Mouse (Mus musculus) right cerebral cortex, postnatal 4 days (tissue): ENCODE data around the gene Mak.
A peak's percentile ranks its signal among the peaks of the same experiment; 100 is the strongest.

Experiments used
- DNase-seq: peaks from one replicate; pipeline ENCODE4 v3.0.0-alpha.2; 2022

Mak gene

DNA sequence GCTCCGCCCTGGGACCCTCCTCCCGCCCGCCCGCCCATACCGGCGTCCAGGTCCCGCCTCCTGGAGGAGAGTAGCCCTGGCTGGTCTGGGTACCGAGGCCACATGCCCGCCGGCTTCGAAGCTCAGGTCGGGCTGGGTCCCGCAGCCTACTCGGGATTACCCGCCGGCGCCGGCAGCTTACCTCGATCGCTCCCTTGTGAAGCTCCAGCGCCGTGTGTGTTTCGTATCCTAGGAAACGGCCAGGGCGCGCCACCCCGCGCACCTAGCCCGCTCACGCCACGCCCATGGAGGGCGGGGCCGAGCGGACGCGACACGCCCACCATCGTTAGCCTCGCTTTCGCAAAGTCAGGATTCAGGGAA is at the start of gene Mak:
TSS of gene Mak (minus strand) at position 286 of the 360 bp plus-strand sequence.
- DNase-seq, result peak; percentile 58

DNA sequence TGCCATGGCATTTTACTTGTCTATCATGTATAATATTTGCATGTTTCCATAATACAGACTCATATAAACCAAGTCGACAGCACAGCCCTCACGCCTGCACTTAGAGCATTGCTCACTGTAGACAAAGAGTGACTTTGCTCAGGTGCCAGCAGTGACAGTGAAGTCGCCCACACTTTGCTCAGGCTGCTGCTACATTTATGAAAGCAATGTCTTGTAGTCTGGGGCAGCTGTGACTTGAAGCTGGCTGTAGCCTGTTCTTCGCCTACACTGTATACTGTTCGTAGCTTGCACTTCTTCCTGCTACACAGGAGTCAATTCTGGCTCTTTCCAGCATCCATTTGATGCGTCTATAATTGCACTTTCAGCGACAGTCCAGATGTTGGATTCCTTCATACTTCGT is 49.6 kb upstream of the Mak start:
- no peak for DNase-seq

GRCm38 (mm10) chr13:41128326-41128725 is 48.8 kb upstream of the Mak start:
- DNase-seq, result no peak

GRCm38 (mm10) chr13:41123666-41124225 is 44.2 kb upstream of the Mak start:
- DNase-seq, result no peak

DNA sequence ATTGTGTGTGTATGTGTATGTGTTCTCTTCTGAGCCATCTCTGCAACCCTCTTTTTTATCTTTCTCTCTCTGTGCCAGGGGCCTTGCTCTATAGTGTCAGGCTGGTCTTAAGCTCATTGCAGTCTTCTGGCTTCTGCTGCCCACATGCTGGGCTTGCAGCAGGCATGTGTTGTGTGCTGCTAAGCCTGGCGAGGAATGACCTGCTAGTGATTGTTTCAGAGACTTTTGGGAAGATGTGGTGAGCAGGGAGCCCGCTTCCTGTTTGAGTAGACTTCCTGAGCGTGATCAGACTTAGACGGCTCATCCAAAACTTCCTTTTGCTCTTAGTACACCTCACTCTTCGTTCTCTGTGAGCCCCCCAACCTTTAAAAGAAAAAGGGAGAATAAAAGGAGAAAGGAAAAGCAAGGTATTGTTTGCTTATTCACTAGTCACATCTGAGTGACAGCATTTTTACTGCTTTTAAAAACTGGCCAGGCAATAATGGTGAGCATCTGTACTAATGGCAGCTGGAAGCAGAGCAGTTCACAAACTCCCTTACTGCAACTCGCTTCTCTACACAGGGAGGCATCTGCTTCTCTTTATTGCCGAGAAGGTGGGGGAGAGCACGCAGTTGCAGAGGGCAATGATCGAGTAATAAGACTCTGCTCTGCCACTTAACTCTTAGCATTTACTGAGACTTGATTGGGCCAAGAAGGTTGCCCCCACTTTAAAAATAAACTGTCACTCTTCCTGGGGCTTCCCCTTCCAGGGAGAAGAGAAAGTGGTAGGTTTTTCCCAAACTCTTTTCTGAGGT is 39.8 kb upstream of the Mak start:
- no peak for DNase-seq

DNA sequence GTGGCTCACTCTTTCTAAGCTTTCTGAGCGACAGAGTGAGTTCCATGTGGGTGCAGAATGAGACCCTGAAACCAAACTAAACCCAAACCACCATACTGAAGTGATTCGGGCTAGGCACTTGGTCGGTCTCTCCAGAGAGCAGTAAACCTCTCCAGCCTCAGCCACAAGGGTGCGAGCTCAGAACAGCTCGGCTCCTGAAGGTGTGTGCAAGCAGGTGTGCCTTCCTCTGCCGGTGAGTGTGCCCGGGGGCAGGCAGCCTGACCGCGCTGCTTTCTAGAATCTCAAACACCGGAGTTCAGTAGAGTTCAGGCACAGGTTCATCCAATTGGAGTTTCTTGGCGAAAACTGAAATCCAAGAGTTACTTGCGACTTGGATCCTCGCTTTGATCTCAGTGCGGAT is 34.4 kb upstream of the Mak start, which contains the start of gene Sycp2l:
TSS of gene Sycp2l (plus strand) at position 368 of the 400 bp plus-strand sequence.
- DNase-seq, result no peak

DNA sequence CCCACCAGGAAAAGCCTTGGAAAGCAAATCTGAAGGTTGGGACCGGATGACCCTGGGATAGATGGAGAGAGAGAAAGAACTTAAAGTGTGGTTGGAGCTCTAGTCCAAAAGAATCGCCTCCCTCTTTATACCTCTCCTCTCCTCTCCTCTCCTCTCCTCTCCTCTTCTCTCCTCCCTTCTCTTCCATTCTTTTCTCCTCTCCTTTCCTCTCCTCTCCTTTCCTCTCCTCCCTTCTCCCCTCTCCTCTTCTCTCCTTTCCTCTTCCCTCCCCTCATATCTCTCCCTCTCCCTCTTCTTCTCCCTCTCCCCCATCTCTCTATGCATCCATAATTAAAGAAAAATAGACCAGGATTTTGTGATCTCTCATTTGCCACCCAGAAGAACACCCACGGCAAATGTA is 31.4 kb upstream of the Mak start, which contains the start of gene Gcm2:
TSS of gene Gcm2 (minus strand) at position 101 of the 400 bp plus-strand sequence.
- DNase-seq, result no peak

DNA sequence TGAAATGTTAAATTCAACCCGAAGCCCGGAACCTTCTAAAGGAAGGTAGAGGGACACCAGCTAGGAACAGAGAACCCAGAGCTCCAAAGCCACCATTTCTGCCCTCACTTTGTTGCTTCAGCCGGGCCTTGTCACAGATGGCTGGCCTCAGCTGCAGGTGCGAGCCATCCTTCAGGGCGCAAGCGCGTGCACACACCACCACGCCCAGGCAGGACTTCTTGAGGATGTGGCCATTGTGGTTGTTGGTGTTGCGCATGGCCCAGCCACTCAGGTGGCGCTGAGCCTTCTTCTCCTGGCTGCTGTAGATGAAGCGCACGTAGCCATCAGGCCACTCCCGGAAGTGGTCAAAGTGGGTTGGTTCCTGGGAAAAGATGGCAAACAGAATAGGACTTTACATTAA is 26.0 kb upstream of the Mak start:
- DNase-seq, result no peak

- no peak for DNase-seq
These were observed 24.5 kb upstream of the Mak start for GRCm38 (mm10) chr13:41103841-41104525.

- no peak for DNase-seq
These were observed 20.5 kb upstream of the Mak start for GRCm38 (mm10) chr13:41100031-41100430.

GRCm38 (mm10) chr13:41098325-41098724 is 18.8 kb upstream of the Mak start:
- DNase-seq, result no peak

- no peak for DNase-seq
These were observed 18.0 kb upstream of the Mak start for GRCm38 (mm10) chr13:41097324-41098058.

- DNase-seq, result no peak
These were observed 14.7 kb upstream of the Mak start for GRCm38 (mm10) chr13:41094160-41094559.

- no peak for DNase-seq
These were observed 11.8 kb upstream of the Mak start for GRCm38 (mm10) chr13:41091271-41091670.

GRCm38 (mm10) chr13:41088746-41089145 is 9.2 kb upstream of the Mak start:
- DNase-seq, result no peak

DNA sequence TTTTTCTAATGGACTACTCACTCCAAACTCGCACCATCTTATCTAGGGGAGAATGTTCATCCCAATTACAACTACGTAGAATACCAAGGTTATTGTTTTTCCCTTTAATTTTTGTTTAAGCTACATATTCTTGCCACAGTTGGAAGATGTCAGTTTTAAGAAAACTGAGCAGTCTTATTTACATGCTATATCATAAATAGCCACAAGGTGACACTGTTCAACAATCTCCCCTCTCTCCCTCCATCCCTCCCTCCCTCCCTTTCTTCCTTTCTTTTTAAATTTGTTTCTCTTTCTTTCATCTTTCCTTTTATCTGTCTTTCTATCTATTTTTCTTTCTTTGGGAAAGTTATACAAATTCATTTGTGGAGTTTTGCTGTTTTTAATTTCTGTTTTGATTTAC is 5.6 kb upstream of the Mak start:
- no peak for DNase-seq

DNA sequence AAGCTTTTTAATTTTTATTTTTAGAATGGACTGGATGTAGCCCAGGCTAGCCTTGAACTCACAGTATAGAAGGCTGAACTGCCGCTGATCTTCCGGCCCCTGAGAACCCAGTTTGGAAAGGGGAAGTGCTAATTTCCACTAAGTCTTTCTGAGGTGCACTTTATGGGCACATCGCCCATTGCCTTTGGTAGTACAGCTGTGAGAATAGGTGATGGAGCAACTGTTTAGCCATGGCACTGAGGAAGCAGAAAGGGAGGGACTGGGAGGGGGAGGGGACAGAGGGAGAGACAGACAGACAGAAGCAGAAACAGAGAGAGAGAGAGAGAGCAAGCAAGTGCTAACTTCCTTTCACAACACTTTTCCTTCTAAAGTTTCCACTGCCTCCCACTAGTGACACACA is 5.0 kb upstream of the Mak start:
- no peak for DNase-seq

- DNase-seq, result no peak
These were observed 1.2 kb upstream of the Mak start for GRCm38 (mm10) chr13:41080700-41081099.

GRCm38 (mm10) chr13:41079859-41080258 is 353 bp upstream of the Mak start:
- no peak for DNase-seq

DNA sequence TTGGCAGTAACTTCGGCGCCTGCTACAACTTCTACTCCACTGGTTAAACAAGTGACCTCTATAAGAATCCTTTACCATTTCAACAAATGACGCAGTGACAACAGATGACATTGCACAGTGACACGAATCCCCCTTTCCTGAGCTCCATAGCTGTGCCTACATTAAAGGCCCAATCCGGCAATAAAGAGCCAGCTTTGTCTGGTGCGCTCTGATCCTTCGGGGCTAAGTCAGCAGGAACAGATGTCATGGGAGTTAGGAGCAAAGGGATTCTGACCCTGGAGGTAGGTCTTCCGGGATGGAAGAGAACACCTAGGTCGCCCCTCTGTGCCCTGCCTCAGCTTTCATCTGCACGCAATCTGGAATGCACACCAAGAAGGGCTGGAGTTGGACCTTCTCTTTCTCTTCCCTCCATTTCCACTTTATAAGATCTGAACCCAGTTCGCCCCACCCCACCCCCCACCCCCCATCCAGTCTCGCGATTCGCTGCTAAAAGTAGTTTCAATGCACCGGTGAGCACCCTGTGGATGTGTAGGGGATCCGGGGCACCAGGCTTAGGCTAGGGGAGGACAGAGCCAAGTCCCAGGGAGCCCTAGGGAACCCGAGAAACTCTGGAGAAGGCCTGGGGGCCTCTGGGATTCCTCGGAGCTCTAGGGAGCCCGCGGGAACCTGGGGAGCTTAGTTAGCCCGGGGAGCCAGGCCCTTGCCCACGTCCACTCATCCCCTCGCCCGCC is 651 bp downstream of the Mak start:
- DNase-seq, result no peak

GRCm38 (mm10) chr13:41077921-41078320 is 1.6 kb downstream of the Mak start:
- DNase-seq, result no peak

DNA sequence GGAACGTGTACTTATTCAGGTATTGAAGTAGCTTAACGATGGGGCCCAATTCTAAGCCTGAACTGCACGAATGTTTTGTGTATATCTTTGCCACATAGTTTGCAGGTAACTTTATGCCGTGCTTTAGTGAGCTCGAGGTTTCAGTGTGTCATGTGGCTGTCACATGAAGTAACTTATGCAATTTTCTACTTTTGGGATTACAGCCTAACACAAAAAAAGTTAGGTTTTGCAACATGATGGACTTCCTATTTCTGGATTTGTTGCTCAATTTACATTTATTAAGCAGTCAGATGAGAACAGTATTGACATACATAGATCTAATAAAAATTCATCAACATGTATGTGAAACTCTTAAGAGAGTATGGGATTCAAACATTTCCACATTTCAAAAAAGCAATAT is 5.7 kb downstream of the Mak start:
- DNase-seq, result no peak

DNA sequence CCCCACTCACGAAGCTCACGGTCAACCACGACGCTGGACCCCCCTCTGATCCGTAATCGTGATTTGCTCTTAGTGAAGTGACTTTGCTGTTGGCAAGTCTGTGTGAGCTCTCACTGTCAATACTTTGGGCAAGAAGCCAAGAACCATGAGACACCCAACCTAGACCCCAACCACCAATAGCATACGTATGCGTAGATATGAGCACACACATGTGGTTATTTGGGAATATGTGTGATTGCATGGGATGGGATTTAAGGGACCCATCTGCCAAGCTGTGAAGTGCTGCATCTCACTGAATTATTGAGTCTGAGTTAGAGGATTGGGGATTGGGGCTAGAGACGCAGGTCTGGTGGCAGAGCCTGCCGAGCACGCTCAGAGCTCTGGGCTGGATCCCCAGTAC is 7.9 kb downstream of the Mak start:
- no peak for DNase-seq
